Mouse (Mus musculus) embryo, embryonic 11.5 days (tissue): ENCODE measurements around the gene Lgals1.
"Not testable (repeated sequence)": the region's sequence is repeated elsewhere in the genome, so short reads cannot be mapped to it uniquely, and the experiment has no call there.

Experiments
- DNase-seq: peaks from one replicate; pipeline ENCODE4 v3.0.0-alpha.2; 2012; ENCODE audit warnings: low read depth, low spot score

The Lgals1 gene

GRCm38 (mm10) chr15:78926021-78926919 is at the start of gene Lgals1:
Gene Lgals1 (plus strand): TSS chr15:78926725.
- DNase-seq, result peak; percentile 78

GRCm38 (mm10) chr15:78876991-78877809 is 49.3 kb upstream of the Lgals1 start, which contains the start of gene Gga1:
Gene Gga1 (plus strand): TSS chr15:78877190.
- peak; percentile 95 for DNase-seq

- DNase-seq, result no peak
These were observed 48.6 kb upstream of the Lgals1 start for GRCm38 (mm10) chr15:78877810-78878390.

DNA sequence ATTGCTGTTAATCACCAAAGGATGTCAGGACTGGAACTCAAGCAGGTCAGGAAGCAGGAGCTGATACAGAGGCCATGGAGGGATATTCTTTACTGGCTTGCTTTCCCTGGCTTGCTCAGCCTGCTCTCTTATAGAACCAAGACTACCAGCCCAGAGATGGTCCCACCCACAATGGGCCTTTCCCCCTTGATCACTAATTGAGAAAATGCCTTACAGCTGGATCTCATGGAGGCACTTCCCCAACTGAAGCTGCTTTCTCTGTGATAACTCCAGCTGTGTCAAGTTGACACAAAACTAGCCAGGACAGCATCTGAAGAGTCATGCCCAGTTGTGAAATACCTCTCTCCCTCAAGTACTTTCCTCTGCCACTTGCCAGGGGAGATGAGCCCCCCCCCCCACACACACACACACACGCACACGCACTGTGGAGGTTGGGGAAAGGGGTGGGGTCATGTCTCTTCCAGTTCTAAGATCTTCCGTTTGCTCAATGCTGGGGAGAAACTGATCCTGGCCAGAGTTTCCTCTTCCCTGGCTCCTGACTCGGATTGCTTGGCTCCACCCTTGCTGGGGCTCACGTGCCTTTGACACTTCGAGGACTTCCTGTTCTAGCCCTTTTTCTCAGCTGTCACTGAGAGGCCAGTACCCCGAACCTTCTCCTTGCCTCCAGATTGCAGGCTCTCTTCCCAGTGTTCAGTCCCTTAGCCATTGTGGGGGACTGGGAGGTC is 47.6 kb upstream of the Lgals1 start:
- not testable (repeated sequence) for DNase-seq

DNA sequence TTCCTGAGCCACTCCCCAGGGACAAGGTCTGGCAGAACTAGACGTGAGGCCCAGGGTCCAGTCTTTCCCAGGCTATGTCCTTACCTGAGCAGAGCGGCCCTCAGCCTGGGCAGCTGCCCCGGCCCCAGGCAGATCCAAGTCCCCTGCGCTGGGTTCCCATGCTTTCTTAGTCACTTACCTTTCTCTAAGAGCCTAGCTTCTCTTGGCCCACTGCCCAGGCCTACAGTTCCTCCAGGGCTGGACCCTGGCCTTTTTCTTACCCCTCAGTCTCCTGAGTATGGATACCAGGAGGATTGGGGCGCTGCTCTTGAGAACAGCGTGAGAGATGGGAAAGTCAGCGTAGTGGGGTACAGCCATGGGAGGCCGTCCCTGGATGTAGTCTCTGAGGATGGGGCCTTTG is 46.1 kb upstream of the Lgals1 start:
- DNase-seq, result no peak

DNA sequence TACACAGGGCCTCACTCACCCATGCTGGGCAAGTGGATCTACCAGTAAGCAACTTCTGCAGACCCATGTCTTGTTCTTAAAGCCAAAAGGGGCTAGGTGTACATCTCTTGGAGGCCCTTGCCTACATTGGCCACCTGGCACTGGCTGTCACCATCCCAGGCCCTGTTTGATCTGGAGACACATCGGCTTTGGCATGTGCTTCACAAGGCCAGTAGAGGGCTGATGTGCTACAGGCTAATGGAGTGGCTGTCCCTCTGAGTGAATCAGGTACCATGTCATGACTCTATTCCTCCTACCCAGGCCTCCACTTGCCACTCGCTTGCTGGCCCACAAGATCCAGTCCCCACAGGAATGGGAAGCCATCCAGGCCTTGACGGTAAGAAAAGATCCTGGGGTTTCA is 44.7 kb upstream of the Lgals1 start:
- no peak for DNase-seq

DNA sequence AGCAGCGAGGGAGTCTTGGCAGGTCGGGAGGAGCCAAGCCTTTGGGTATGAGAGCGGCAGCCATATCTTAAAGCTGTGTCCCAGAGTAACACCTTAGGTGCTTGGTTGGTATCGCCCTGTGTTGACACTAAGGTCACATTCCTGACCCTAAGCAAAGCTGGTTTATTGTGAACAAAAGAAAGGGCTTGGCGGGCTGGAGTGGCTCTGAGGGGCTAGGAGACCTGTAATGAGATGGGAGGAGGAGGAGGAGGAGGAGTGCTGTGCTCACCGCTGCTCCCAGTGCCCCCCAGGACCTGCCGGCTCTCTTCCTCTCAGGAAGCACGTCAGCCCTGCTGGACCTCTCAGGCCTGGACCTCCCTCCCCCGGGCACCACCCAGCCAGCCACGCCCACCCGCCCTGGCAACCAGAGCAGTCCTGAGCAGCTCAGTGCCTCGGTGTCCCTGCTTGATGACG is 37.1 kb upstream of the Lgals1 start:
- no peak for DNase-seq

DNA sequence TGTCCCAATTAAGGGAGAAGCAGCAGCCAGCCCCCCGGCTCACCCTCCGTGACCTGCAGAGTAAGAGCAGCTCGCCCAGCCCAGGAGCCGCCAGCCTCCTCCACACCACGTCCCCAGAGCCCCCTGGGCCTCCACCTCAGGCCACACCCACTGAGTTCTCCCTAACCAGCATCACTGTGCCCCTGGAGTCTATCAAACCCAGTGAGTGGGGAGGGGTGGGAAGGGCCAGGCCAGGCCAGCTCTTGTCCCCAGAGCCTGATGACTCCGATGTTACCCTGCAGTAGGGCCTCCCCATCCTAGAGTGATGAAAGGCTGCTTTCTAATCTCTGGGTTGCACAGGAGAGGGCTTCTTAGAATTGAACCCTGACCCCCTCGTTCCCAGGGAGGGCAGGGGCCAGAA is 34.1 kb upstream of the Lgals1 start:
- DNase-seq, result no peak

DNA sequence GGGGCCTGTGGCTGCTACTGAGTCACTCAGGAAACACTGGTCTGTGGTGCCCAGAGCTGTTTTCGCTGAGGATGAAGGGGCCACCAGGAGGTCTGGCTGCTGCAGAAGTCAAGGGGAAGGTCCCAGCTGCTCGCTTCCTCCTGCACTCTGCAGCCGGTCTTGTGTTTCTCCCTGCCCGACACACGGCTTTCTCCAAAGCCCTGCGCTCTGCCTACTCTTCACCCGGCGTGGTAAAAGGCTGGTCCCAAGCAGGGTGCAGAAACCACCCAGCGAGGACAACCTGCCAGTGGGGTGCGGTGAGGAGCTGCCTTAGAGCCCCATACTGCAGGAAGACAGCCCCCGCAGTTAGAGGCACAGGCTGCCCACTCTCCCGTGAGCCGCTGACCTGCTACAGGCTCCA is 31.8 kb upstream of the Lgals1 start:
- DNase-seq, result no peak

- no peak for DNase-seq
These were observed 30.8 kb upstream of the Lgals1 start for GRCm38 (mm10) chr15:78895741-78896140.

- no peak for DNase-seq
These were observed 30.4 kb upstream of the Lgals1 start for GRCm38 (mm10) chr15:78896149-78896548.

DNA sequence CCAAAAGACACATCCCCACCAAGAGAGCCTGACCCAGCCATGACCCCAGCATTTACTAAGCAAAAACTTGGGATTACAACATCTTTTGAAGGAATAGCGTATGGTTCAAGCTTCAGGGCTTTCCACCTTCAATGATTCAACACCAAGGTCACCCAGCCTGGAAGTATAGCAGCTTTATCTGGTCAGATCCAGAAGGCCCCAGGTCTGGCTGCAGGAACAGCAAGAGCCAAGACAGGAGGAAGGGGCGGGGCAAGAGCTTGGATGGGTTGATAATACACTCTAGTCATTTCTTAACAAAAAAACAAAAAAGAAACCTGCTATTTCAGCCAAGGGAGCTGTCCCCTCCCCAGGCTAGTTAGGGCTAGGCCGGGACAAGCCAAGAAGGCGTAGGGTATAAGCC is 29.0 kb upstream of the Lgals1 start:
- DNase-seq, result no peak

GRCm38 (mm10) chr15:78898507-78899001 is 28.0 kb upstream of the Lgals1 start:
- DNase-seq, result no peak

DNA sequence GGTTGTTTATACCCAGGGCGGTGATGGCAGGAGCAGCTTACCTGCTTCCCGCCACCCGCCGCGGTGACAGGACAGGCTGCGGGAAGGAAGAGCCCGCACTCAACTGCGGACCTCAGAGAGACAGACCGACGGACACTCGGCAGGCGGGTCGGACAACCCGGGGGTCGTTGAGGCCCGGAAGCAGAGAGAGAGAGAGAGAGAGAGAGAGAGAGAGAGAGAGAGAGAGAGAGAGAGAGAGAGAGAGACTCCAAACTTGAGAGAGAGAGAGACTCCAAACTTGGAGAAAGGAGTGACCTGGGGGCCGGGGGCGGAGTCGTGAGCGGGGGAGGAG is 27.2 kb upstream of the Lgals1 start, which contains the start of gene Gm49510:
Gene Gm49510 (plus strand): TSS at position 259 of the 331 bp plus-strand sequence.
- DNase-seq, result no peak

DNA sequence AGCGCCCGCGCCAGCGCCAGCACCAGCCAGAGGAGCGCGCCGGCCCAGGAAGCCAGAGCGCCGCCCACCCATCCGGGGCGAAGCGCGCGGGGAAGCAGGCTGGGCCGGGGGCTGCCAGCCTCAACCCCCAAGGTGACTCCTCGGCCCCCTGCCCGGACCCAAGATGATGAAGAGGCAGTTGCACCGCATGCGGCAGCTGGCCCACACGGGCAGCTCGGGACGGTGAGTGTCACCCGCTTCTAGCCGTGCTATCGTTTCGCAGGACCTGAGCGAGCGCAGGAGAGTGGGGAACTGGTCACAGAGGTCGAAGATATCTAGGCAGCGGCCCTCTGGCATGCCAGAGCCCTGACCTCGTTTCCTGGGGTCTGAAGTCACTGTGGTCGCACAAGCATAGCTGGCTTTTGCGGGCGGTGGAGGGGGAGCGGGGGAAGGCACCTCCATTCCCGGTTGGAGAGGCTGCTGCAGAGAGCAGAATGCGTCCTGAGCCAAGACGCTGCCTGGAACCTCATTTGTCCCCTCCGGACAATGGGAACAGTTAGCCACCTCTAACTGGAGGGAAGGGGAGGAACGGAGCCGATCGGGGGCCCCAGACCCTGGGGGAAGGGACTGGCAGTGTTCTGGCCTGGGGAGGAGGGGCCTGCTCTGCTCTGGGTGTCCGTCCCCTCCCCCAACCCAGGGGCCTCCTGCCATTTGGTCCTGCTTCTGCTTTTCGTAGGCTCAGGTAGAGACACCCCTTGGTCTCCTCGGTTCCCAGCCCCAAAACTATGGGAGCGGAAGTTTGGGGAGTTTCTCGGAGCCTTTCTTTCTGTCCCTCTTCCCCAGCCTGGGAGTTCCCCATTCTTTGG is 26.6 kb upstream of the Lgals1 start, which contains the start of gene Sh3bp1:
Gene Sh3bp1 (plus strand): TSS at position 29 of the 845 bp plus-strand sequence.
- DNase-seq, result no peak

DNA sequence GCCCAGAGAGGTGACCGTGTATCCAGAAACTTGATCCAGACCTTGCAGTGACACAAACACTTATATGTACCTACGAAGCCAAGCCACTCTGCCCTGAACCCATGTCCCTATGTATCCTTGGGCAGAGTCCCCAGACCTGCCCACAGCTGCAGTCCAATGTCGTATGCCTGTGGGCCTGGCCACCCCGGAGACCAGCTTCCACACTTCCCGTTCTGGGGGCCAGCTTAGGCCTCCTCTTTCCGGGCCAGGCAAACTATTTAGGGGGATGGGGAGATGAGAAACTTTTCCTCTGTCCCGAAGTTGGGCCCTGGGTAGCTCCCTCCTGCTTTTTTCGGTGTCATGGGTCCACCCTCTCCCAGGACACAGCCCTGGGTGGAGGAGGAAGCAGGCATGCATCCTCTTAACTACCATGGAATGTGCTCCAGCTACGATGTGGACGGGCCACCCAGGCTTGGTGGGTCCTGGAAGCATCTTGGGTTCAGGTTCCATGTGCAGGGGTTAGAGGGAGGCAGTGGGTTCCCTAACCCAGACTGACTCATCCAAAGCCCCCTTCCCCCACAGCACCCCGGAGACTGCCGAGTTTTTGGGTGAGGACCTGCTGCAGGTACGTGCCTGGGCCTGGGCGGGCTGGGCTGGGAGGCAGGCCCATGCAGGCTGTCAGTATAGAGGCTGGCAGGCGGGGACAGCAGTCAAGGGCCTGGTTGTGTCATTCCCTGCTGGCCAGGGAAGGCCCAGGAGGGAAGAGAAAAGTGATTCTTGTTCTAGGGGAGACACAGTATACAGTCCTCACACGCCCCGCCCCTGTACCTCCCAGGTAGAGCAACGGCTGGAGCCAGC is 25.7 kb upstream of the Lgals1 start:
- no peak for DNase-seq

DNA sequence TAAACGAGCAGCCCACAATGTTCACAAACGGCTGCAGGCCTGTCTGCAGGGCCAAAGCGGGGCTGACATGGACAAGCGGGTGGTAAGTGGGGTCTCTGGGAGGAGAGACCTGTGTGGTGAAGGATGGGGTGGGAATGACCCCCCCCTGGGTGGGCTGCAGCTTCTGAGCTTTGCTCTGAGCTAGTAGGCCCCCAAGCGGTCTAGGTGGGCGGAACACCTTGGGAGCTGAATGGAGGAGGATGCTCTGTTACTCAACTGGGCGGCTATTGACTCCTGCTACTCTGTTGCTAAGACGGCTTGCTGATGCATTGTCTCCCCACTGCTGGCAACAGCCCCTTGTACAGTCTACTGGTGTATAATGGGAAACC is 25.1 kb upstream of the Lgals1 start:
- DNase-seq, result no peak

- DNase-seq, result peak; percentile 77
These were observed 23.3 kb upstream of the Lgals1 start for GRCm38 (mm10) chr15:78903243-78903642.

- no peak for DNase-seq
These were observed 18.1 kb upstream of the Lgals1 start for GRCm38 (mm10) chr15:78908399-78908798.
